Mouse (Mus musculus) myocyte (in vitro differentiated cells): ENCODE data around the gene Med15.
A peak's percentile ranks its signal among the peaks of the same experiment; 100 is the strongest.

Source experiments
- E2F4 ChIP-seq: IDR thresholded peaks from one replicate; pipeline ENCODE4 v1.6.1; 2011; ENCODE audit warnings: mild to moderate bottlenecking, control low read depth, moderate library complexity; ENCODE audit not compliant: insufficient read depth
- MAX ChIP-seq: IDR thresholded peaks from one replicate; pipeline ENCODE4 v1.6.1; 2011; ENCODE audit warnings: low read depth, mild to moderate bottlenecking, control low read depth
- MYOD1 ChIP-seq, 3 experiments: IDR thresholded peaks; one replicate each; pipeline ENCODE4 v1.6.1; 2011; ENCODE audit warnings: control low read depth in 2 of 3, low read depth in 2 of 3, mild to moderate bottlenecking in 2 of 3, moderate library complexity in 1 of 3; ENCODE audit not compliant: insufficient read length in 2 of 3, control insufficient read depth in 1 of 3
- MYOG ChIP-seq, 3 experiments: IDR thresholded peaks; one replicate each; pipeline ENCODE4 v1.6.1; 2011; ENCODE audit warnings: control low read depth in 2 of 3, low read depth in 2 of 3, mild to moderate bottlenecking in 2 of 3; ENCODE audit not compliant: insufficient read length in 2 of 3, control insufficient read depth in 1 of 3, insufficient read depth in 1 of 3
- POLR2A ChIP-seq: IDR thresholded peaks from one replicate; pipeline ENCODE4 v1.6.1; 2011; ENCODE audit warnings: low read depth, mild to moderate bottlenecking, control low read depth, moderate library complexity; ENCODE audit not compliant: insufficient read length
- POLR2AphosphoS2 ChIP-seq: IDR thresholded peaks from one replicate; pipeline ENCODE4 v1.6.1; 2011; ENCODE audit warnings: low read depth, control low read depth; ENCODE audit not compliant: insufficient read length
- SRF ChIP-seq: IDR thresholded peaks from one replicate; pipeline ENCODE4 v1.6.1; 2011; ENCODE audit warnings: low read depth; ENCODE audit not compliant: control insufficient read depth, insufficient read length
- TCF12 ChIP-seq: IDR thresholded peaks from one replicate; pipeline ENCODE4 v1.6.1; 2011; ENCODE audit warnings: mild to moderate bottlenecking, control low read depth; ENCODE audit not compliant: poor library complexity, insufficient read depth, severe bottlenecking
- TCF3 ChIP-seq: IDR thresholded peaks from one replicate; pipeline ENCODE4 v1.6.1; 2011; ENCODE audit warnings: low read depth, control low read depth; ENCODE audit not compliant: insufficient read length
- USF1 ChIP-seq: IDR thresholded peaks from one replicate; pipeline ENCODE4 v1.6.1; 2011; ENCODE audit warnings: low read depth, mild to moderate bottlenecking, control low read depth, moderate library complexity

GRCm38 (mm10) chr16:17646310-17647114 lies 86.2 kb downstream of the Med15 start, which contains the start of gene Ccdc74a:
- no peak for TF ChIP-seq TCF12
- TF ChIP-seq POLR2AphosphoS2, result peak; percentile 18
- TF ChIP-seq E2F4, result no peak
- TF ChIP-seq MAX, result no peak
- TF ChIP-seq POLR2A, result peak; percentile 48
- no peak for TF ChIP-seq USF1
- no peak for TF ChIP-seq MYOD1 (IDR thresholded peaks at IDR 0.05; ENCODE audit: control insufficient read depth in 1 of 3, insufficient read length in 2 of 3, low read depth in 2 of 3)
- no peak for TF ChIP-seq MYOG (IDR thresholded peaks at IDR 0.05; ENCODE audit: control insufficient read depth in 1 of 3, insufficient read depth in 1 of 3, insufficient read length in 2 of 3, low read depth in 2 of 3)
- TF ChIP-seq SRF, result no peak
- TF ChIP-seq TCF3, result no peak
